Mouse (Mus musculus): Measurements from ENCODE around the gene Ccdc90b. TPM values are rescaled to one million over a fixed set of nuclear protein-coding genes. Genes with fewer than 3 reads are reported as not detected.

The Ccdc90b gene
- 50.3 and 52.7 TPM in 2 replicates for polyA plus RNA-seq (2015; fragmentation: Nextera tagmentation; extraction: Ambion mirVana)

- peak within 1 kb of the TSS; percentile 75 for H3K4me2 ChIP-seq (replicated peaks; ENCODE audit: low read depth, low read length)
- H3K4me3 ChIP-seq (ENCODE audit: low read length) = peak within 1 kb of the TSS; percentile 96
- peaks cover 3% of the 10 kb centered on the region; the same call in 1 of the 2 replicates for H3K36me3 ChIP-seq (ENCODE audit: insufficient read depth, low read length)
- no peaks in the 10 kb centered on the region for H3K9me3 ChIP-seq (ENCODE audit: low read length)
- H3K9ac ChIP-seq (replicated peaks; ENCODE audit: low read length) = peak within 1 kb of the TSS; percentile 82
- H3K4me1 ChIP-seq (ENCODE audit: insufficient read depth, low read length) = peaks cover 5% of the 10 kb centered on the region; the same call in 1 of the 2 replicates
- H3K27ac ChIP-seq (ENCODE audit: low read length) = peak within 1 kb of the TSS; percentile 98
- under 1% methylated on average over 60 of the region's 60 CpGs for WGBS
- ATAC-seq (ENCODE audit: low FRiP score, low TSS enrichment) = peak; percentile 99
- no peaks in the 10 kb centered on the region for H3K27me3 ChIP-seq (ENCODE audit: insufficient read depth, low read length)
These were observed at the start of gene Ccdc90b for GRCm38 (mm10) chr7:92560986-92561876. Gene Ccdc90b (plus strand): TSS chr7:92561149.

DNA sequence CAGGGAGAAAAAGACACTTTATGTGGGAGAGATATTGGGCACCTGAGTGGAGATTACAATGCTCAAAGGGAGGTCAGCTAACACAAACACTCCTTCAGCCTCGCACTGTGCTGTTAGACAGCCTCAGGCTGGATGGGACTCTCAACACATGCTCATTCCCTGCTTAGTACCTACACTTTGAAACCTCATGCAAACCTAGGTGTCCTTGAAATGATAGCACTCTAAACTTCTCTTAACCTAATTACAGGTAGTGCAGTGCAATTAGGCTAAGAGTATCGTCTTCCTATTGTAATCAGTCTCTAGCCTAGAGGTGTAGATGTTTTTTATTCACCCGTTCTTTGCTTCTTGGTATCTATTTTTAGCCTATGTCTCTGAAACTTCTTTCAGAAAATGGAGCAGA, 40.6 kb upstream of the Ccdc90b start:
- Histone ChIP-seq H3K4me1 (ENCODE audit: insufficient read depth, low read length) (no peaks in the 10 kb centered on the region), H3K27me3 (ENCODE audit: insufficient read depth, low read length) (no peaks in the 10 kb centered on the region), H3K36me3 (ENCODE audit: insufficient read depth, low read length) (no peaks in the 10 kb centered on the region), H3K27ac (ENCODE audit: low read length) (no peak overlapping the region), H3K9ac (replicated peaks; ENCODE audit: low read length) (no peak overlapping the region), H3K4me2 (replicated peaks; ENCODE audit: low read depth, low read length) (no peak overlapping the region), H3K9me3 (ENCODE audit: low read length) (no peaks in the 10 kb centered on the region), H3K4me3 (ENCODE audit: low read length) (no peak overlapping the region)
- no peak for ATAC-seq (ENCODE audit: low FRiP score, low TSS enrichment)
- 65% methylated on average over 3 of the region's 3 CpGs for WGBS

DNA sequence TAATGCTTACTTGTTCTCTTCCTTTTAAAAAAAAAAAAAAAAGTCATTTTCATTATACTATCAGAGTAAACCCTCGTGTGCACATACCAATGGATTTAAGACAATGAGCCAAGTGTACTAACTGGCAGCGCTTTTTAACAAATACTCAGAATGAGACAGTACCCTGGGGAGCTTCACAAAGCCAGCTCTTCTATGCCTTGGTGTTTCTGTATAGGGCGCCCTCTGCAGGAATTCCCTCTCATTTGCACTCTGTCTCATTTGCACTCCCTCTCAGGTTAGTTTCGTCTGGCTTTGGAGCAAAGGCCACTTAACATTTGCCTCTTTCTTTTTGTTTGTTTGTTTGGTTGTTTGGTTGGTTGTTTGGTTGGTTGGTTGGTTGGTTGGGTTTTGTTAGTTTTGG, 40.1 kb upstream of the Ccdc90b start:
- Histone ChIP-seq H3K9me3 (ENCODE audit: low read length) (no peaks in the 10 kb centered on the region), H3K4me3 (ENCODE audit: low read length) (no peak overlapping the region), H3K4me2 (replicated peaks; ENCODE audit: low read depth, low read length) (no peak overlapping the region), H3K9ac (replicated peaks; ENCODE audit: low read length) (no peak overlapping the region), H3K36me3 (ENCODE audit: insufficient read depth, low read length) (no peaks in the 10 kb centered on the region), H3K27me3 (ENCODE audit: insufficient read depth, low read length) (no peaks in the 10 kb centered on the region), H3K27ac (ENCODE audit: low read length) (no peak overlapping the region), H3K4me1 (ENCODE audit: insufficient read depth, low read length) (no peaks in the 10 kb centered on the region)
- ATAC-seq (ENCODE audit: low FRiP score, low TSS enrichment) = no peak
- WGBS = 43% methylated on average over 4 of the region's 4 CpGs

DNA sequence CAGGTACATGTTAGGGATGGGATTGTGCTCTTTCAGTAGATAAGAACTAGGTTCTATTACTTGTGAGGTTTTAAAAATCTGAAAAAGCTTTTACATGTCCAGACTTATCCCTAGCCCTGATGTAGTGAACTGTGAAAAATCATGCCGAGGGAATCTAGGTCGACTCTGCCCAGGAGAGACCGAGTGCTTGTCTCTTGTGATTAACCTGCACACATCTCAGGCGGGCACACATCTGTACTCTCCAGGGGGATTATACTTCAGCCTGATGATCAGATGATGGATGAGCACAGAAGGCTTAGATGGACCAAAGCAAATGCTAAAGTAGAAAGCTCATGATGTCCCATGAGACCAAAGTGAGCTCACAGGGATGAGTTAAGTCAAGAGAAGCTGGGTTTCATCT, 31.7 kb upstream of the Ccdc90b start:
- H3K9ac ChIP-seq (replicated peaks; ENCODE audit: low read length) = no peak overlapping the region
- no peak overlapping the region for H3K27ac ChIP-seq (ENCODE audit: low read length)
- WGBS = 94% methylated on average over 4 of the region's 4 CpGs
- no peaks in the 10 kb centered on the region for H3K36me3 ChIP-seq (ENCODE audit: insufficient read depth, low read length)
- no peaks in the 10 kb centered on the region for H3K4me1 ChIP-seq (ENCODE audit: insufficient read depth, low read length)
- no peak overlapping the region for H3K4me3 ChIP-seq (ENCODE audit: low read length)
- no peak for ATAC-seq (ENCODE audit: low FRiP score, low TSS enrichment)
- no peaks in the 10 kb centered on the region for H3K9me3 ChIP-seq (ENCODE audit: low read length)
- H3K27me3 ChIP-seq (ENCODE audit: insufficient read depth, low read length) = no peaks in the 10 kb centered on the region
- H3K4me2 ChIP-seq (replicated peaks; ENCODE audit: low read depth, low read length) = no peak overlapping the region

DNA sequence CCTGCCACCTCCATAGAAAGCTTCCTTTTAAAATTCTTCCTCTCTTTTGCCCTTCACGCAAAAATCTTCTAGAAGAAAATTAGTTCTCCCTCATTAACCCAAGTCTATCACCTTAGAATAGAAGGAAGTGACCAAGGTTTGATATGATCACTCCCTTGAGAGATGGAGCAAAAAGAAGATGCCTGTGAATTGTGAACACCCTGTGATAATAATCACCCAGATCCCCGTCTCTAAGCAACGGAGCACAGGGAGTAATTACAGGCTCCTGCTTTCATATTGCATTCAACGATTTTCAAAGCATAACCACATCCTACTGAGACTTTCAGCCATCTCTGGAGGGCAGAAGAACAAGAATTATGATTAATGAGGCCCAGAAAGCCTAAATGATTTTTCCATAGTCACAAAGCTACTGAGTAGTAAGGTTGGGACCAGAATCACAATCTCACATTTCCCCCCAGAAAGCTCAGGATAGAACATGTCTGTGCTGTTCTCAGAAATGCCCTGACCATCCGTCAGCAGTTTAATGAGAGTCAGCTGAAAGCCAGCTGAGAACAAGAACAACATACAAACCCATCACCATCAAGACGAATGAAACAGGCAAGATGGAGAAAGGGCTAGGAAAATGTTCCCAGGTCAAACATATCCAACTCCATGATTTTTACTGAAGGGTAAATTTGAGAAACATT, 28.5 kb upstream of the Ccdc90b start:
- Histone ChIP-seq H3K36me3 (ENCODE audit: insufficient read depth, low read length) (no peaks in the 10 kb centered on the region), H3K4me2 (replicated peaks; ENCODE audit: low read depth, low read length) (no peak overlapping the region), H3K9ac (replicated peaks; ENCODE audit: low read length) (no peak overlapping the region), H3K27ac (ENCODE audit: low read length) (no peak overlapping the region), H3K4me1 (ENCODE audit: insufficient read depth, low read length) (no peaks in the 10 kb centered on the region), H3K4me3 (ENCODE audit: low read length) (no peak overlapping the region), H3K27me3 (ENCODE audit: insufficient read depth, low read length) (no peaks in the 10 kb centered on the region), H3K9me3 (ENCODE audit: low read length) (no peaks in the 10 kb centered on the region)
- ATAC-seq (ENCODE audit: low FRiP score, low TSS enrichment) = no peak
- WGBS = 67% methylated on average over 6 of the region's 6 CpGs

DNA sequence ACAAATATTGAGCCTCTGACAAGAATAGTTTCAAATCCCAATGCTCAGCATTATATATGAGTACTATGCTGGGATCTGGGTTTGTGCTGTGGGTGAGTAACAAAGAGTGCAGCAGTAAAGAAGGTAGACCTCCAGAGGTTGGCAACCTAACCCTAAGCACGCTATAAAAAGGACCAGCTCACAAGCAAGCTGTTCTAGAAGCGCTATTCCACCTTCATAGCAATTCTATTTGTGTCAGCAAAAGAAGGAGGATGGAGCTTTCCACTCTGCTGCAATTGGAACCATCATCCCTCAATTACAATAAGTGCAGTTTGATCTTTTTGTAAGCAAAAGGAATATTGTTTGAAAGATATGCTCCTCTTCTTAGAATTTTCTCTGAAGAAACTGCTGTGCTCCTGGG, 14.2 kb upstream of the Ccdc90b start:
- H3K27ac ChIP-seq (ENCODE audit: low read length) = no peak overlapping the region
- no peaks in the 10 kb centered on the region for H3K27me3 ChIP-seq (ENCODE audit: insufficient read depth, low read length)
- H3K9ac ChIP-seq (replicated peaks; ENCODE audit: low read length) = no peak overlapping the region
- no peaks in the 10 kb centered on the region for H3K9me3 ChIP-seq (ENCODE audit: low read length)
- no peaks in the 10 kb centered on the region for H3K36me3 ChIP-seq (ENCODE audit: insufficient read depth, low read length)
- no peak overlapping the region for H3K4me3 ChIP-seq (ENCODE audit: low read length)
- no peak overlapping the region for H3K4me2 ChIP-seq (replicated peaks; ENCODE audit: low read depth, low read length)
- WGBS = 70% methylated on average over 2 of the region's 2 CpGs
- ATAC-seq (ENCODE audit: low FRiP score, low TSS enrichment) = no peak
- no peaks in the 10 kb centered on the region for H3K4me1 ChIP-seq (ENCODE audit: insufficient read depth, low read length)

DNA sequence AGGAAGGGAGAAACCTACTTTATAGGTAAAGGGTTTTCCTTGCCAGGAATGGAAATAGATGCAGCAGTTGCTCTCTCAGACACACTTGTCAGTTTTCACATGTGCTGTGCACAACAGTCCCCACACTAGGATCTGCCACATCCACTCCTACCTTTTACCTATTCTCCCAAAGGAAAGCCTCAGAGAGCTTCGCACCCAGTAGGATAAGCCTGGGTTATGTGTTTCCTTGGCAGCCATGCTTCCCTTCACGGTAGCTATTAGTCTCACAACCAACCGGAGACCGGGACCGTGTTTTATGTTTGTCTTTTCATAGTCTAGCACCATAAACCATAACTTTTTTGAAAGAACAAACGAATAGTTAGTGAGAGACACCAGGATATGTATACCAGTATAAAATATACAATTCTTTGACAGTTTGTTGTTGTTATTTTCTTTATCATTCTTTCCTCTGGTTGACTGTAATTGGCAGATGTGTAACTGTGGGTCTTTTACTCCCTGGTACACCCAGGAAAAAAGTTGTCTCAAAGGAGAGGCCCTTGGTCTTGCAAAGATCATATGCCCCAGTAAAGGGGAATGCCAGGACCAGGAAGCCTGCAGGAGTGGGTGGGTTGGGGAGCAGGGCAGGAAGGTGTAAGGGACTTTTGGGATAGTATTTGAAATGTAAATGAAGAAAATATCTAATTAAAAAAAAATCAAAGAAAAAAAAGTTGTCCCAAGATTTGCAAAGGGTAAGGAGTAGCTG, 10.5 kb upstream of the Ccdc90b start:
- WGBS = 85% methylated on average over 6 of the region's 6 CpGs
- Histone ChIP-seq H3K9ac (replicated peaks; ENCODE audit: low read length) (no peak overlapping the region), H3K4me3 (ENCODE audit: low read length) (no peak overlapping the region), H3K36me3 (ENCODE audit: insufficient read depth, low read length) (no peaks in the 10 kb centered on the region), H3K4me2 (replicated peaks; ENCODE audit: low read depth, low read length) (no peak overlapping the region), H3K4me1 (ENCODE audit: insufficient read depth, low read length) (no peaks in the 10 kb centered on the region), H3K27ac (ENCODE audit: low read length) (no peak overlapping the region), H3K27me3 (ENCODE audit: insufficient read depth, low read length) (no peaks in the 10 kb centered on the region), H3K9me3 (ENCODE audit: low read length) (no peaks in the 10 kb centered on the region)
- no peak for ATAC-seq (ENCODE audit: low FRiP score, low TSS enrichment)

DNA sequence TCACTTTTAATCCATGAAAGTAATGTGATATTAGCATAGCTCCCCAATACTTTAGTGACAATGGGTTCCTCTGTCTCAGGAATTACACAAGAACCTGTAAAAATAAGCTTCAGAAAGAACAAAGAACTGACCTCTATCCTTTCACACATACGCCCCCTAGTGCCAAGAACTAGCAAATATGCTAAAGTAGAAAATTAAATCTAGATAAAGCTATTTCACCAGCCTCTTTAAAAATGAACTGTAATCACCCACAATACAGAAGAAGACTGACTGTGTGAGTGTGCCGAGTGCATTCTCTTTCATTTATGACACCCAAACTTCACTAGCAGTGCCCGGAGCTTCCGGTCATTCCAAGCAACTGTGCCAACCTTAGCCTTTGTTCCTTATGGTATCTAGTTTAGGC, 10.0 kb upstream of the Ccdc90b start:
- Histone ChIP-seq H3K9me3 (ENCODE audit: low read length) (no peaks in the 10 kb centered on the region), H3K4me2 (replicated peaks; ENCODE audit: low read depth, low read length) (no peak overlapping the region), H3K4me3 (ENCODE audit: low read length) (no peak overlapping the region), H3K27me3 (ENCODE audit: insufficient read depth, low read length) (no peaks in the 10 kb centered on the region), H3K4me1 (ENCODE audit: insufficient read depth, low read length) (no peaks in the 10 kb centered on the region), H3K27ac (ENCODE audit: low read length) (no peak overlapping the region), H3K36me3 (ENCODE audit: insufficient read depth, low read length) (no peaks in the 10 kb centered on the region), H3K9ac (replicated peaks; ENCODE audit: low read length) (no peak overlapping the region)
- WGBS = 45% methylated on average over 4 of the region's 4 CpGs
- no peak; the same call in 1 of the 2 replicates for ATAC-seq (ENCODE audit: low FRiP score, low TSS enrichment)

GRCm38 (mm10) chr7:92558744-92559143, 2.2 kb upstream of the Ccdc90b start:
- no peaks in the 10 kb centered on the region for H3K27me3 ChIP-seq (ENCODE audit: insufficient read depth, low read length)
- WGBS = 83% methylated on average over 2 of the region's 2 CpGs
- H3K9me3 ChIP-seq (ENCODE audit: low read length) = no peaks in the 10 kb centered on the region
- H3K4me2 ChIP-seq (replicated peaks; ENCODE audit: low read depth, low read length) = no peak overlapping the region
- H3K27ac ChIP-seq (ENCODE audit: low read length) = no peak overlapping the region
- H3K36me3 ChIP-seq (ENCODE audit: insufficient read depth, low read length) = no peaks in the 10 kb centered on the region
- H3K4me3 ChIP-seq (ENCODE audit: low read length) = no peak overlapping the region
- H3K4me1 ChIP-seq (ENCODE audit: insufficient read depth, low read length) = peaks cover 5% of the 10 kb centered on the region; the same call in 1 of the 2 replicates
- ATAC-seq (ENCODE audit: low FRiP score, low TSS enrichment) = no peak
- H3K9ac ChIP-seq (replicated peaks; ENCODE audit: low read length) = no peak overlapping the region
